Mouse (Mus musculus) stomach, postnatal 0 days (tissue): Measurements from ENCODE around the gene Olfr430. TPM values are rescaled to one million over a fixed set of nuclear protein-coding genes. Genes with fewer than 3 reads are reported as not detected.
"Not testable (repeated sequence)": the region's sequence is repeated elsewhere in the genome, so short reads cannot be mapped to it uniquely, and the experiment has no call there.

Experiments used
- ATAC-seq: fragments of 200-750 bp; cut with Nextera tagmentation; 2 replicates; pipeline ENCODE4 v1.8.0; 2017; ENCODE audit not compliant: low FRiP score, low TSS enrichment
- DNase-seq: peaks from one replicate; pipeline ENCODE4 v3.0.0-alpha.2; 2016; ENCODE audit warnings: low spot score
- H3K27ac ChIP-seq: fragments of 300-500 bp; sonication (generic); replicated peaks from 2 replicates; pipeline ENCODE4 v1.5.1; 2014; ENCODE audit warnings: mild to moderate bottlenecking, control low read depth
- H3K27me3 ChIP-seq: fragments of 300-500 bp; sonication (generic); 2 replicates; pipeline ENCODE4 v1.6.1; 2014; ENCODE audit warnings: low read length; ENCODE audit not compliant: control insufficient read depth, insufficient read depth
- H3K36me3 ChIP-seq: fragments of 300-500 bp; sonication (generic); 2 replicates; pipeline ENCODE4 v1.6.1; 2014; ENCODE audit warnings: low read length, mixed read lengths; ENCODE audit not compliant: control insufficient read depth, insufficient read depth
- H3K4me1 ChIP-seq: fragments of 300-500 bp; sonication (generic); replicated peaks from 2 replicates; pipeline ENCODE4 v1.6.1; 2014; ENCODE audit warnings: antibody characterized with exemption; ENCODE audit not compliant: control insufficient read depth, insufficient read depth
- H3K4me2 ChIP-seq: fragments of 300-500 bp; sonication (generic); replicated peaks from 2 replicates; pipeline ENCODE4 v1.6.1; 2014; ENCODE audit warnings: low read depth, mild to moderate bottlenecking, control low read depth, moderate library complexity
- H3K4me3 ChIP-seq: fragments of 300-500 bp; sonication (generic); 2 replicates; pipeline ENCODE4 v1.5.1; 2014; ENCODE audit warnings: low read depth, low read length, control low read depth
- H3K9ac ChIP-seq: fragments of 300-500 bp; sonication (generic); 2 replicates; pipeline ENCODE4 v1.6.1; 2014; ENCODE audit warnings: mild to moderate bottlenecking, low read length, control low read depth, mixed read lengths
- H3K9me3 ChIP-seq: fragments of 300-500 bp; sonication (generic); 2 replicates; pipeline ENCODE4 v1.6.1; 2016; ENCODE audit warnings: low read length; ENCODE audit not compliant: control insufficient read depth
- CTCF ChIP-seq: IDR thresholded peaks from 2 replicates; pipeline ENCODE4 v1.5.1; 2016; ENCODE audit warnings: antibody characterized with exemption, low read depth, mild to moderate bottlenecking, moderate library complexity
- EP300 ChIP-seq: optimal IDR thresholded peaks from 2 replicates; pipeline ENCODE3; 2016; ENCODE audit warnings: antibody characterized with exemption
- WGBS: fragments of 180-500 bp; shearing (Covaris S2); extraction: QIAGEN DNeasy Blood & Tissue Kit; methylation state at CpG from one replicate; pipeline ENCODE4 v1.1.7; 2014; 5-methylcytosine and 5-hydroxymethylcytosine counted together
- polyA plus RNA-seq: library from polyadenylated mRNA; unstranded; fragments of >200 nt; fragmentation: Nextera tagmentation; extraction: Ambion mirVana; gene quantifications from 2 replicates; pipeline ENCODE4 v1.2.1, GENCODE M21; 2015

Olfr430 gene
- not detected in 2 replicates for polyA plus RNA-seq

DNA sequence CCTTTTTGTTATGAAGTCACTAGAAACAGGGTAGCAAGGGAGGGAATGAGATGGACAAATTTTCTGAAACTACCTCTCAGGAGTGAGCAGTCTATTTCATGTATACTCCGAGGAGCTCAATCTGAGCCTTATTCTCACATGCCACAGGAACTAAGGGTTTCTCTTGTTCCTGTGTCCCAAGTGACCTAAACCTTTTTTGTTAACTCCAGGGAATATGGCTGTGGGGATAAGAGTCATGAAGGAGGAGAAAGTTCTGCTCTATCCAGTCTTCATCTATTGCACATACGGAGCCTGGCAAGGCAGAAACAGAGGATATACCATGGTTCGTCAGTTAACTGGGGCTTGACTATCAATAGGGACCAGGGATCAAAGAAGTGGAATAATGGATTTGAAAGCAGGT, at the start of gene Olfr430:
Gene Olfr430 (plus strand): TSS at position 301 of the 400 bp plus-strand sequence.
- DNase-seq = no peak
- ATAC-seq = no peak
- H3K4me2 ChIP-seq = no peak within 1 kb of the TSS
- TF ChIP-seq CTCF = no peak
- no peak for TF ChIP-seq EP300
- H3K4me1 ChIP-seq = no peaks in the 10 kb centered on the region
- no peak within 1 kb of the TSS for H3K9ac ChIP-seq
- H3K27me3 ChIP-seq = no peaks in the 10 kb centered on the region
- WGBS = 84% methylated on average over 3 of the region's 3 CpGs
- H3K27ac ChIP-seq = no peak within 1 kb of the TSS
- H3K36me3 ChIP-seq = no peaks in the 10 kb centered on the region
- no peak within 1 kb of the TSS for H3K4me3 ChIP-seq
- H3K9me3 ChIP-seq = no peaks in the 10 kb centered on the region

DNA sequence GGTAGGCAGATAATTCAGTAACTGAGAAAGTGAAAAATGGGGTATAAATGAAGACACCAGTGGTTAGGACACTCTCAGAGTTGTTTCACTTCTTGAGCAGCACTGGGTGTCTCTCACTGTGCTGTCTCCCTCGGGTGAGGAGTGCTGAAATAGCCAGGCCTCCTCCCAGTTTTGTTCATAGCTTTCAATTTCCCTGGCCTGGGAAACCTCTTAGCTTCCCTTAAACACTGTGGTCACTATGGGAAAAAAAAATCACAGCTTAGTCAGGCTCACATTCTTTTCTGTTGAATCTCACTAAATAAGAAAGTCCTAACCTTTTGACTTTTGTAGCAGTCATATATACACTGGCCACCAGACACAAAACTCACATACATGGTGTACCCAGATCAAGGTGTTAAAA, 34.7 kb upstream of the Olfr430 start, which contains the start of gene Ifi205:
Gene Ifi205 (minus strand): TSS at position 113 of the 400 bp plus-strand sequence.
- TF ChIP-seq CTCF (no peak), EP300 (no peak)
- no peak for ATAC-seq

DNA sequence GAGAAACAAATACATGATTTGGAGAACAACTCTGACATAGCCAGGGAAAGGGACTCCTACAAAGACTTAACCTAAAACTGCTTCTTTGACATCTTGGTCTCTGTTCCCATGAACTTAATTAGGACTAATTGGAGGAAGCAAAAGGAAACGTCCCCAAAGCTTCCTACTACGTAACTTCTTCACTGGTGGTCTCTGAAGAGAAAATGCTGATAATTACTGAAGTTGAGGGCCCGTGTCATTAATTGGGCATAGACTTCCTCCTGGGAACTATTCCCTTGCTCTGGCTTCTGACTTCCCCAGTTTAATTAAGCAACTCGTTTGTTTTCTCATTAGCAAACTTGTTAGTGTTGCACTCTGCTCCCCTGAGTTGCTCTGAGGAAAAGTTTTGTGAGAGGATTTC, 30.6 kb upstream of the Olfr430 start:
- TF ChIP-seq EP300 = no peak
- no peak for TF ChIP-seq CTCF
- WGBS = 70% methylated on average over 4 of the region's 4 CpGs
- DNase-seq (no peak), ATAC-seq (no peak)
- no peak overlapping the region for H3K4me3 ChIP-seq
- H3K9me3 ChIP-seq = no peaks in the 10 kb centered on the region
- no peaks in the 10 kb centered on the region for H3K36me3 ChIP-seq
- no peak overlapping the region for H3K9ac ChIP-seq
- no peak overlapping the region for H3K4me2 ChIP-seq
- H3K27me3 ChIP-seq = no peaks in the 10 kb centered on the region
- H3K27ac ChIP-seq = no peak overlapping the region
- H3K4me1 ChIP-seq = no peaks in the 10 kb centered on the region

More for the DNA sequence above, 34.7 kb upstream of the Olfr430 start, which contains the start of gene Ifi205:
- Histone ChIP-seq H3K4me1 (no peaks in the 10 kb centered on the region), H3K9ac (no peak within 1 kb of the TSS), H3K9me3 (no peaks in the 10 kb centered on the region), H3K4me3 (no peak within 1 kb of the TSS), H3K27ac (no peak within 1 kb of the TSS), H3K27me3 (no peaks in the 10 kb centered on the region), H3K4me2 (no peak within 1 kb of the TSS), H3K36me3 (no peaks in the 10 kb centered on the region)
- WGBS = 37% methylated on average over 1 of the region's 1 CpGs
- DNase-seq = no peak

- H3K4me1 ChIP-seq = no peaks in the 10 kb centered on the region
- no peak overlapping the region for H3K4me2 ChIP-seq
- H3K9me3 ChIP-seq = no peaks in the 10 kb centered on the region
- H3K27ac ChIP-seq = no peak overlapping the region
- ATAC-seq (no peak), DNase-seq (no peak)
- H3K9ac ChIP-seq = no peak overlapping the region
- TF ChIP-seq EP300 = no peak
- no peak for TF ChIP-seq CTCF
- 69% methylated on average over 3 of the region's 3 CpGs for WGBS
- H3K36me3 ChIP-seq = no peaks in the 10 kb centered on the region
- no peak overlapping the region for H3K4me3 ChIP-seq
- no peaks in the 10 kb centered on the region for H3K27me3 ChIP-seq
Observed at GRCm38 (mm10) chr1:174038480-174038879, 27.9 kb upstream of the Olfr430 start.

GRCm38 (mm10) chr1:174040523-174041177, 25.8 kb upstream of the Olfr430 start, which contains the start of gene Olfr433:
Gene Olfr433, plus strand, starts transcription at chr1:174040705.
- DNase-seq = peak; percentile 16
- no peak within 1 kb of the TSS for H3K27ac ChIP-seq

DNA sequence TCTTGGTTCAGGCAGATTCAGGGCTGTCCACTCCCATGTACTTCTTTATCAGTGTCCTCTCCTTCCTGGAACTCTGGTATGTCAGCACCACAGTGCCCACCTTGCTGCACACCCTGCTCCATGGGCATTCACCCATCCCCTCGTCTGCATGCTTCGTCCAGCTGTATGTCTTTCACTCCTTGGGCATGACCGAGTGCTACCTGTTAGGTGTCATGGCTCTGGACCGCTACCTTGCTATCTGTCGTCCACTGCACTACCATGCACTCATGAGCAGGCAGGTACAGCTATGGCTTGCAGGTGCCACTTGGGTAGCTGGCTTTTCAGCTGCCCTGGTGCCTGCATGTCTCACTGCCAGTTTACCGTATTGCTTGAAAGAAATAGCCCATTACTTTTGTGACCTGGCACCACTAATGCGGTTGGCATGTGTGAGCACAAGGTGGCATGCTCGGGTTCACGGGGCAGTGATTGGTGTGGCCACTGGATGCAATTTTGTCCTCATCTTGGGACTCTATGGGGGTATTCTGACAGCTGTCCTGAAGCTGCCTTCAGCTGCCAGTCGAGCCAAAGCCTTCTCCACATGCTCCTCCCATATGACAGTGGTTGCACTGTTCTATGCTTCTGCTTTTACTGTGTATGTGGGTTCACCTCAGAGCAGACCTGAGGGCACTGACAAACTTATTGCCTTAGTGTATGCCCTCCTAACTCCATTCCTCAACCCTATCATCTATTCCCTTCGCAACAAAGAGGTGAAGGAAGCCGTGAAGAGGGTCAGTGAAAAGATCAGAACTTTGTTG, 24.1 kb upstream of the Olfr430 start:
- H3K4me3 ChIP-seq, H3K4me2 ChIP-seq, DNase-seq, ATAC-seq, H3K27me3 ChIP-seq, H3K36me3 ChIP-seq, H3K9ac ChIP-seq, H3K9me3 ChIP-seq, H3K4me1 ChIP-seq, H3K27ac ChIP-seq: not testable (repeated sequence)
- WGBS = 94% methylated on average over 12 of the region's 12 CpGs

More at GRCm38 (mm10) chr1:174040523-174041177, 25.8 kb upstream of the Olfr430 start, which contains the start of gene Olfr433:
- Histone ChIP-seq H3K4me3 (no peak within 1 kb of the TSS), H3K36me3 (no peaks in the 10 kb centered on the region), H3K9me3 (no peaks in the 10 kb centered on the region), H3K4me1 (no peaks in the 10 kb centered on the region), H3K27me3 (no peaks in the 10 kb centered on the region), H3K9ac (no peak within 1 kb of the TSS), H3K4me2 (no peak within 1 kb of the TSS)
- 57% methylated on average over 7 of the region's 7 CpGs for WGBS
- TF ChIP-seq CTCF (no peak), EP300 (no peak)
- ATAC-seq = no peak
